Mouse (Mus musculus) brain, embryonic 14.5 days (tissue): ENCODE measurements around the gene Lin7b.

Experiments used
- CTCF ChIP-seq: fragments of 200-500 bp; IDR thresholded peaks from 2 replicates; pipeline ENCODE4 v1.5.1; 2012; ENCODE audit warnings: inconsistent platforms, mild to moderate bottlenecking, moderate library complexity, borderline replicate concordance; ENCODE audit not compliant: insufficient read depth, insufficient read length; ENCODE audit errors: extremely low read depth
- POLR2A ChIP-seq: fragments of 200-500 bp; IDR thresholded peaks from 2 replicates; pipeline ENCODE4 v1.6.1; 2012; ENCODE audit warnings: mild to moderate bottlenecking, inconsistent platforms, borderline replicate concordance; ENCODE audit not compliant: poor library complexity, insufficient read depth, insufficient read length, severe bottlenecking; ENCODE audit errors: extremely low read depth

DNA sequence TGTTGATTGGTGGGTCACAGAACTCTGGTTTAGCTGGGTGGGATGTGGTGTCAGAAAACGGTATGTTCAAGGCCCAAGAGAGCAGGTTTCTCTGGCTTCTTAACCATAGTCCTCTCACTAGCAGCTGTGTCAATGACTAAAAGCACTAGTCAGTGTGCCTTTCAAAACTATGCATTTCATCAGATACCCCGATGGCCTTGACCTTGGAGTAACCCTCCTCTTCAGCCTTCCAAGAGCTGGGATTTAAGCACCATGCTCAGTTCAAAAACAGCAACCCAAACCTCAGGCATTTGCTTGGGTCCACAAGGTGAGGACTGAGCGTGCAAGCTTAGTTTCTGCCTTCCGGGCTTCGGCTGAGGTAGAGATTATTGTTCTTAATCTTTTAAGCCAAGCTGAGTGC is 2.0 kb upstream of the Lin7b start:
- TF ChIP-seq POLR2A, result no peak
- no peak for TF ChIP-seq CTCF
